Mouse (Mus musculus) intestine, embryonic 15.5 days (tissue): ENCODE measurements around the gene Serpine1. TPM values are rescaled to one million over a fixed set of nuclear protein-coding genes. Genes with fewer than 3 reads are reported as not detected.
A peak's percentile ranks its signal among the peaks of the same experiment; 100 is the strongest.

ENCODE experiments used
- ATAC-seq: fragments of 200-750 bp; cut with Nextera tagmentation; 2 replicates; pipeline ENCODE4 v1.8.0; 2017; ENCODE audit warnings: moderate TSS enrichment, moderate library complexity
- H3K27ac ChIP-seq: fragments of 300-500 bp; sonication (generic); 2 replicates; pipeline ENCODE4 v1.5.1; 2015; ENCODE audit warnings: mild to moderate bottlenecking, inconsistent platforms
- H3K27me3 ChIP-seq: fragments of 300-500 bp; sonication (generic); replicated peaks from 2 replicates; pipeline ENCODE4 v1.6.1; 2015; ENCODE audit warnings: inconsistent platforms
- H3K36me3 ChIP-seq: fragments of 300-500 bp; sonication (generic); 2 replicates; pipeline ENCODE4 v1.6.1; 2015; ENCODE audit warnings: inconsistent platforms
- H3K4me1 ChIP-seq: fragments of 300-500 bp; sonication (generic); replicated peaks from 2 replicates; pipeline ENCODE4 v1.6.1; 2015; ENCODE audit warnings: inconsistent platforms
- H3K4me2 ChIP-seq: fragments of 300-500 bp; sonication (generic); replicated peaks from 2 replicates; pipeline ENCODE4 v1.6.1; 2015; ENCODE audit warnings: mild to moderate bottlenecking, inconsistent platforms
- H3K4me3 ChIP-seq: fragments of 300-500 bp; sonication (generic); replicated peaks from 2 replicates; pipeline ENCODE4 v1.5.1; 2015; ENCODE audit warnings: inconsistent platforms
- H3K9ac ChIP-seq: fragments of 300-500 bp; sonication (generic); 2 replicates; pipeline ENCODE4 v1.6.1; 2015; ENCODE audit warnings: inconsistent platforms
- H3K9me3 ChIP-seq: fragments of 300-500 bp; sonication (generic); 2 replicates; pipeline ENCODE4 v1.6.1; 2016; ENCODE audit warnings: inconsistent platforms
- WGBS: fragments of 180-500 bp; shearing (Covaris S2); methylation state at CpG from one replicate; pipeline ENCODE4 v1.1.7; 2015; 5-methylcytosine and 5-hydroxymethylcytosine counted together
- polyA plus RNA-seq: library from polyadenylated mRNA; unstranded; fragments of >200 nt; fragmentation: Nextera tagmentation; extraction: Ambion mirVana; gene quantifications from 2 replicates; pipeline ENCODE4 v1.2.1, GENCODE M21; 2015

The Serpine1 gene
- polyA plus RNA-seq, 1 experiment from 2014 or later: 0.34 TPM

- Histone ChIP-seq H3K27me3 (no peaks in the 10 kb centered on the region), H3K4me3 (no peak overlapping the region)
Observed at GRCm38 (mm10) chr5:137046991-137047390, 25.1 kb downstream of the Serpine1 start.

GRCm38 (mm10) chr5:137046324-137046718, 25.7 kb downstream of the Serpine1 start:
- H3K27ac ChIP-seq: no peak overlapping the region
- H3K27me3 ChIP-seq: no peaks in the 10 kb centered on the region
- H3K9me3 ChIP-seq: no peaks in the 10 kb centered on the region
- WGBS: 22% methylated on average over 5 of the region's 5 CpGs
- H3K4me1 ChIP-seq: 0 out of 2 replicates have a peak, but pooled peaks cover 4% of the 10 kb centered on the region
- H3K9ac ChIP-seq: no peak overlapping the region
- no peak; the same call in none of the 2 replicates for ATAC-seq
- H3K4me3 ChIP-seq: peak overlapping the region; percentile 67
- H3K4me2 ChIP-seq: peak overlapping the region; percentile 75
- H3K36me3 ChIP-seq: peaks cover 15% of the 10 kb centered on the region

More at GRCm38 (mm10) chr5:137046991-137047390, 25.1 kb downstream of the Serpine1 start:
- peaks cover 8% of the 10 kb centered on the region for H3K36me3 ChIP-seq
- no peak overlapping the region for H3K4me2 ChIP-seq
- H3K9ac ChIP-seq: no peak overlapping the region
- 0 out of 2 replicates have a peak, but pooled peaks cover 4% of the 10 kb centered on the region for H3K4me1 ChIP-seq
- H3K9me3 ChIP-seq: no peaks in the 10 kb centered on the region
- ATAC-seq: no peak
- H3K27ac ChIP-seq: no peak overlapping the region

- Histone ChIP-seq H3K9me3 (no peaks in the 10 kb centered on the region), H3K36me3 (peaks cover 19% of the 10 kb centered on the region), H3K9ac (peak within 1 kb of the TSS; percentile 66), H3K4me1 (0 out of 2 replicates have a peak, but pooled peaks cover 4% of the 10 kb centered on the region), H3K27me3 (no peaks in the 10 kb centered on the region), H3K4me2 (peak within 1 kb of the TSS; percentile 75), H3K4me3 (peak within 1 kb of the TSS; percentile 67), H3K27ac (peak within 1 kb of the TSS; percentile 69)
- under 1% methylated on average over 48 of the region's 48 CpGs for WGBS
- peak; percentile 91 for ATAC-seq
Observed at GRCm38 (mm10) chr5:137045402-137046323, 26.4 kb downstream of the Serpine1 start, which contains the start of gene Ap1s1. Gene Ap1s1, minus strand, starts transcription at chr5:137046135.

GRCm38 (mm10) chr5:137043997-137044396, 28.1 kb downstream of the Serpine1 start:
- H3K9me3 ChIP-seq: no peaks in the 10 kb centered on the region
- WGBS: 91% methylated on average over 7 of the region's 7 CpGs
- H3K36me3 ChIP-seq: peaks cover 29% of the 10 kb centered on the region

GRCm38 (mm10) chr5:137041442-137041841, 30.6 kb downstream of the Serpine1 start:
- H3K36me3 ChIP-seq: peaks cover 40% of the 10 kb centered on the region
- no peak overlapping the region for H3K27ac ChIP-seq
- H3K9ac ChIP-seq: no peak overlapping the region
- WGBS: 87% methylated on average over 10 of the region's 10 CpGs
- H3K4me1 ChIP-seq: 0 out of 2 replicates have a peak, but pooled peaks cover 4% of the 10 kb centered on the region
- H3K4me2 ChIP-seq: no peak overlapping the region
- H3K27me3 ChIP-seq: no peaks in the 10 kb centered on the region
- ATAC-seq: no peak
- no peaks in the 10 kb centered on the region for H3K9me3 ChIP-seq
- no peak overlapping the region for H3K4me3 ChIP-seq

More at GRCm38 (mm10) chr5:137043997-137044396, 28.1 kb downstream of the Serpine1 start:
- no peak overlapping the region for H3K4me3 ChIP-seq
- no peak overlapping the region for H3K4me2 ChIP-seq
- ATAC-seq: no peak
- no peak overlapping the region for H3K27ac ChIP-seq
- H3K9ac ChIP-seq: no peak overlapping the region
- 0 out of 2 replicates have a peak, but pooled peaks cover 4% of the 10 kb centered on the region for H3K4me1 ChIP-seq
- H3K27me3 ChIP-seq: no peaks in the 10 kb centered on the region

- peaks cover 42% of the 10 kb centered on the region for H3K36me3 ChIP-seq
- H3K9me3 ChIP-seq: no peaks in the 10 kb centered on the region
- H3K4me2 ChIP-seq: no peak overlapping the region
- ATAC-seq: peak; percentile 48
- WGBS: 91% methylated on average over 10 of the region's 10 CpGs
- no peak overlapping the region for H3K27ac ChIP-seq
- no peaks in the 10 kb centered on the region for H3K27me3 ChIP-seq
- no peak overlapping the region for H3K9ac ChIP-seq
- no peaks in the 10 kb centered on the region for H3K4me1 ChIP-seq
- no peak overlapping the region for H3K4me3 ChIP-seq
Observed at GRCm38 (mm10) chr5:137039453-137039852, 32.6 kb downstream of the Serpine1 start.

GRCm38 (mm10) chr5:137036211-137036610, 35.9 kb downstream of the Serpine1 start:
- no peak overlapping the region for H3K4me2 ChIP-seq
- no peaks in the 10 kb centered on the region for H3K9me3 ChIP-seq
- WGBS: 85% methylated on average over 13 of the region's 13 CpGs
- no peak for ATAC-seq
- H3K9ac ChIP-seq: no peak overlapping the region
- H3K36me3 ChIP-seq: peaks cover 26% of the 10 kb centered on the region
- H3K4me3 ChIP-seq: no peak overlapping the region
- H3K27ac ChIP-seq: no peak overlapping the region
- peaks cover 13% of the 10 kb centered on the region for H3K27me3 ChIP-seq
- H3K4me1 ChIP-seq: peaks cover 18% of the 10 kb centered on the region

- Histone ChIP-seq H3K9me3 (no peaks in the 10 kb centered on the region), H3K4me3 (peak overlapping the region; percentile 48), H3K27ac (no peak overlapping the region), H3K27me3 (peaks cover 44% of the 10 kb centered on the region), H3K4me2 (peak overlapping the region; percentile 99), H3K4me1 (peaks cover 34% of the 10 kb centered on the region), H3K9ac (peak overlapping the region; percentile 21; the same call in 1 of the 2 replicates), H3K36me3 (peaks cover 5% of the 10 kb centered on the region)
- ATAC-seq: peak; percentile 87
- WGBS: under 1% methylated on average over 45 of the region's 49 CpGs
Observed at GRCm38 (mm10) chr5:137032641-137033074, 39.4 kb downstream of the Serpine1 start.

GRCm38 (mm10) chr5:137032033-137032421, 40.0 kb downstream of the Serpine1 start:
- H3K9ac ChIP-seq: no peak overlapping the region
- H3K36me3 ChIP-seq: 0 out of 2 replicates have a peak, but pooled peaks cover 3% of the 10 kb centered on the region
- H3K4me2 ChIP-seq: peak overlapping the region; percentile 99
- H3K27ac ChIP-seq: no peak overlapping the region
- H3K27me3 ChIP-seq: peaks cover 47% of the 10 kb centered on the region
- ATAC-seq: no peak
- H3K9me3 ChIP-seq: no peaks in the 10 kb centered on the region
- H3K4me3 ChIP-seq: peak overlapping the region; percentile 48
- H3K4me1 ChIP-seq: peaks cover 34% of the 10 kb centered on the region
- under 1% methylated on average over 33 of the region's 33 CpGs for WGBS

- 2% methylated on average over 78 of the region's 78 CpGs for WGBS
- H3K27me3 ChIP-seq: peaks cover 54% of the 10 kb centered on the region
Observed at GRCm38 (mm10) chr5:137031076-137032032, 40.7 kb downstream of the Serpine1 start.

GRCm38 (mm10) chr5:137030416-137030810, 41.7 kb downstream of the Serpine1 start:
- peaks cover 34% of the 10 kb centered on the region for H3K4me1 ChIP-seq
- ATAC-seq: no peak
- 17% methylated on average over 22 of the region's 22 CpGs for WGBS
- peaks cover 63% of the 10 kb centered on the region for H3K27me3 ChIP-seq
- peak overlapping the region; percentile 71 for H3K4me2 ChIP-seq
- H3K9ac ChIP-seq: no peak overlapping the region
- H3K27ac ChIP-seq: no peak overlapping the region
- H3K36me3 ChIP-seq: no peaks in the 10 kb centered on the region
- no peaks in the 10 kb centered on the region for H3K9me3 ChIP-seq
- no peak overlapping the region; the same call in 1 of the 2 replicates for H3K4me3 ChIP-seq

More at GRCm38 (mm10) chr5:137031076-137032032, 40.7 kb downstream of the Serpine1 start:
- H3K4me1 ChIP-seq: peaks cover 34% of the 10 kb centered on the region
- ATAC-seq: no peak
- peak overlapping the region; percentile 48 for H3K4me3 ChIP-seq
- H3K9me3 ChIP-seq: no peaks in the 10 kb centered on the region
- H3K9ac ChIP-seq: no peak overlapping the region
- H3K36me3 ChIP-seq: 0 out of 2 replicates have a peak, but pooled peaks cover 2% of the 10 kb centered on the region
- no peak overlapping the region for H3K27ac ChIP-seq
- peak overlapping the region; percentile 99 for H3K4me2 ChIP-seq
